Mouse (Mus musculus) ovary, adult 10 weeks (tissue): Measurements from ENCODE around the gene Gtf2a1l. TPM values are rescaled to one million over a fixed set of nuclear protein-coding genes. Genes with fewer than 3 reads are reported as not detected.

Experiments
- polyA plus RNA-seq: library from polyadenylated mRNA; stranded (reverse); fragments of 350-450 nt; fragmentation: Illumina TruSeq; extraction: RNeasy Lipid Tissue Mini Kit (QIAGEN cat#74804); gene quantifications from one replicate; pipeline ENCODE4 v1.2.3, GENCODE M21; 2014

The Gtf2a1l gene
- polyA plus RNA-seq, result 1.3 TPM

GRCm38 (mm10) chr17:88668452-88668851, at the start of gene Gtf2a1l:
TSS of gene Gtf2a1l (plus strand) at chr17:88668660.

Other genes starting within 250 kb of the Gtf2a1l start
- 43.7 TPM for gene Foxn2, start 227.9 kb upstream of the Gtf2a1l start, polyA plus RNA-seq
- 43.5 TPM for gene Ppp1r21, start 138.5 kb upstream of the Gtf2a1l start, polyA plus RNA-seq
- gene Ston1, start 71.0 kb upstream of the Gtf2a1l start, polyA plus RNA-seq, result 10.0 TPM
- 239 TPM for gene Lhcgr, start 123.3 kb downstream of the Gtf2a1l start, polyA plus RNA-seq